Mouse (Mus musculus) MEL (cell line): Measurements from ENCODE around the gene Map7.

Experiments
- CTCF ChIP-seq, 3 experiments: IDR thresholded peaks in 2 of 3; conservative IDR thresholded peaks in 1 of 3; 2 replicates each; pipeline ENCODE4 v1.5.1; 2011 to 2012; ENCODE audit warnings: low read length in 3 of 3, low read depth in 2 of 3, mild to moderate bottlenecking in 2 of 3, improper control_type of control experiment in 1 of 3, inconsistent platforms in 1 of 3, mixed read lengths in 1 of 3, moderate library complexity in 1 of 3; ENCODE audit not compliant: control insufficient read depth in 1 of 3, insufficient read depth in 1 of 3, poor library complexity in 1 of 3, severe bottlenecking in 1 of 3
- KAT2A ChIP-seq: conservative IDR thresholded peaks from 2 replicates; pipeline ENCODE4 v1.6.1; 2012; ENCODE audit warnings: low read depth, low read length, improper control_type of control experiment, inconsistent platforms
- MAX ChIP-seq: IDR thresholded peaks from 2 replicates; pipeline ENCODE4 v1.6.1; 2011; ENCODE audit warnings: low read length, improper control_type of control experiment
- MXI1 ChIP-seq: IDR thresholded peaks from 2 replicates; pipeline ENCODE4 v1.6.1; 2011; ENCODE audit warnings: mild to moderate bottlenecking, low read depth, low read length, improper control_type of control experiment
- NELFE ChIP-seq: IDR thresholded peaks from 2 replicates; pipeline ENCODE4 v1.6.1; 2011; ENCODE audit warnings: low read depth, low read length, improper control_type of control experiment
- USF2 ChIP-seq, 2 experiments: IDR thresholded peaks; 2 replicates each; pipeline ENCODE4 v1.6.1; 2011 to 2012; ENCODE audit warnings: improper control_type of control experiment in 2 of 2, low read length in 2 of 2, borderline replicate concordance in 1 of 2, inconsistent platforms in 1 of 2, low read depth in 1 of 2, mild to moderate bottlenecking in 1 of 2; ENCODE audit not compliant: insufficient read depth in 1 of 2
- ZKSCAN1 ChIP-seq: IDR thresholded peaks from 2 replicates; pipeline ENCODE4 v1.6.1; 2012; ENCODE audit warnings: low read depth, mild to moderate bottlenecking, inconsistent platforms, low read length, improper control_type of control experiment, moderate library complexity

GRCm38 (mm10) chr10:20262896-20263295, 114.6 kb downstream of the Map7 start:
- no peak for TF ChIP-seq CTCF (IDR thresholded peaks at IDR 0.05 in 2 of 3, conservative IDR thresholded peaks at IDR 0.05 in 1 of 3; ENCODE audit: control insufficient read depth in 1 of 3, insufficient read depth in 1 of 3, low read depth in 2 of 3, low read length in 3 of 3, poor library complexity in 1 of 3, severe bottlenecking in 1 of 3)
- no peak for TF ChIP-seq ZKSCAN1
- TF ChIP-seq USF2 (IDR thresholded peaks at IDR 0.05; ENCODE audit: borderline replicate concordance in 1 of 2, insufficient read depth in 1 of 2, low read depth in 1 of 2, low read length in 2 of 2) = no peak
- TF ChIP-seq NELFE = no peak
- TF ChIP-seq MXI1 = no peak
- TF ChIP-seq MAX = no peak
- no peak for TF ChIP-seq KAT2A
